10 mouse cellular contexts compared by ENCODE assay signal in the genomic region with DNA sequence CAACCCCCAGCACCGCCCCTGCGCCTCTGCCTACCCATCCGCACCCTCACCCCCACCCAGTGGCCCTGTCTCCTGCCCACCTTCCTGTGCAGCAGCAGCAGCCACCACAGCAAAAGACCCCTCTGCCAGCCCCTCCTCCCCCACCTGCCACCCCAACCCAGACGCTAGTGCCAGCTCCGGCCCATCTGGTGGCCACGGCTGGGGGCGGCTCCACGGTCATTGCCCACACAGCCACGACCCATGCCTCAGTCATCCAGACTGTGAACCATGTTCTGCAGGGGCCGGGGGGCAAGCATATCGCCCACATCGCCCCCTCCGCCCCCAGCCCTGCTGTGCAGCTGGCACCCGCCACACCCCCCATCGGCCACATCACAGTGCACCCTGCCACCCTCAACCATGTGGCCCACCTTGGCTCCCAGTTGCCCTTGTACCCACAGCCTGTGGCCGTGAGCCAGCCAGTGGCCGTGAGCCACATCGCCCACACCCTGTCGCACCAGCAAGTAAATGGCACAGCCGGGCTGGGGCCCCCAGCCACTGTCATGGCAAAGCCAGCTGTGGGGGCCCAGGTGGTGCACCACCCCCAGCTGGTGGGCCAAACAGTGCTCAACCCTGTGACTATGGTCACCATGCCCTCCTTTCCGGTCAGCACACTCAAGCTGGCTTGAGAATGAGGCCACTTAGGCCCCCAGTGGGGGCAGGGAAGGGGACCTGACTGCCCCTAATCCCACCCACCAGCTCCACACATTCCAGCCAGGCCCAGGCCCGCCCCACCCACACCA. TPM values are rescaled to one million over a fixed set of nuclear protein-coding genes. Genes with fewer than 3 reads are reported as not detected.
DNase-seq lines count a peak whose midpoint lies in the region; ATAC-seq and TF ChIP-seq lines count a peak whose summit lies in the region.
"Had no signal": no experiment of that assay in that cellular context is flagged by ENCODE, and none has a peak within 500 bp of the region (broad histone marks: within the 10 kb centered on the region; RNA-seq: fewer than 3 reads in every experiment).

No protein-coding gene starts in this region.

- peaks cover 35% of the 10 kb centered on the region for H3K4me1 ChIP-seq in heart, embryonic 11.5 days (ENCODE audit: control insufficient read depth, insufficient read depth, low read length)
- H3K4me1 ChIP-seq in lung, embryonic 16.5 days (replicated peaks; ENCODE audit: control insufficient read depth, insufficient read depth, low read length) = peaks cover 15% of the 10 kb centered on the region
- peaks cover 8% of the 10 kb centered on the region; the same call in 1 of the 2 replicates for H3K4me1 ChIP-seq in lung, postnatal 0 days (ENCODE audit: insufficient read depth, low read depth, low read length)
- H3K4me1 ChIP-seq in limb, embryonic 12.5 days (replicated peaks) = peaks cover 22% of the 10 kb centered on the region

- DNase-seq in heart, postnatal 14 days = no peak
- DNase-seq in lung, postnatal 0 days (ENCODE audit: low spot score) = no peak
- DNase-seq in cerebellum, postnatal 10 days = peak; percentile 80 to 89
- no peak for DNase-seq in layer of hippocampus, postnatal 10 days (ENCODE audit: low spot score in 2 of 2)
- no peak for DNase-seq in urinary bladder, postnatal 4 days (ENCODE audit: low spot score in 2 of 2)
- DNase-seq: right cerebral cortex, postnatal 4 days had no signal

- no peak for TF ChIP-seq CTCF in lung, postnatal 0 days (IDR thresholded peaks at IDR 0.05)

- H3K36me3 ChIP-seq in heart, embryonic 11.5 days (ENCODE audit: control insufficient read depth, insufficient read depth, low read length) = peaks cover 10% of the 10 kb centered on the region; the same call in 1 of the 2 replicates
- H3K36me3 ChIP-seq in lung, embryonic 16.5 days (ENCODE audit: control insufficient read depth, insufficient read depth, low read length) = peaks cover 6% of the 10 kb centered on the region; the same call in 1 of the 2 replicates
- peaks cover 12% of the 10 kb centered on the region; the same call in 1 of the 2 replicates for H3K36me3 ChIP-seq in lung, postnatal 0 days (ENCODE audit: insufficient read depth, low read length)
- H3K36me3 ChIP-seq in limb, embryonic 12.5 days = peaks cover 58% of the 10 kb centered on the region

- 89% methylated on average over 22 of the region's 22 CpGs for WGBS in heart, embryonic 11.5 days (ENCODE audit: insufficient replicate concordance)
- 83% methylated on average over 19 of the region's 22 CpGs for WGBS in lung, embryonic 16.5 days
- 87% methylated on average over 15 of the region's 22 CpGs for WGBS in lung, postnatal 0 days
- 87% methylated on average over 22 of the region's 22 CpGs for WGBS in limb, embryonic 12.5 days

- no peak for TF ChIP-seq EP300 in lung, postnatal 0 days (IDR thresholded peaks at IDR 0.05)

- peak overlapping the region; percentile 54; the same call in 1 of the 2 replicates for H3K27ac ChIP-seq in heart, embryonic 11.5 days (ENCODE audit: low read depth, low read length)
- H3K27ac ChIP-seq in lung, embryonic 16.5 days (ENCODE audit: low read length) = peak overlapping the region; percentile 33; the same call in 1 of the 2 replicates
- H3K27ac ChIP-seq in lung, postnatal 0 days (ENCODE audit: low read length) = no peak overlapping the region
- H3K27ac ChIP-seq in limb, embryonic 12.5 days = 0 out of 2 replicates have a peak overlapping the region, but pooled peaks have one; percentile 25
- H3K27ac ChIP-seq: lung, embryonic 15.5 days had no signal

- intact Hi-C loops in heart, postnatal 14 days (cut with DNase I) = loop anchor here (10.0 kb wide), 1 partner anchor 208 kb away; no protein-coding TSS in a partner anchor

- ATAC-seq in heart, embryonic 11.5 days (replicated peaks; ENCODE audit: insufficient number of reproducible peaks, low FRiP score, low TSS enrichment) = no peak
- no peak for ATAC-seq in lung, embryonic 16.5 days (ENCODE audit: low read depth)
- no peak for ATAC-seq in lung, postnatal 0 days
- no peak for ATAC-seq in limb, embryonic 12.5 days (ENCODE audit: insufficient number of reproducible peaks, insufficient read depth, low FRiP score, low TSS enrichment, low read depth)

- no peak overlapping the region for H3K4me2 ChIP-seq in heart, embryonic 11.5 days
- H3K4me2 ChIP-seq in lung, embryonic 16.5 days (ENCODE audit: low read depth, low read length) = no peak overlapping the region
- H3K4me2 ChIP-seq in lung, postnatal 0 days (replicated peaks; ENCODE audit: low read depth, low read length) = no peak overlapping the region
- no peak overlapping the region for H3K4me2 ChIP-seq in limb, embryonic 12.5 days
- H3K4me2 ChIP-seq: lung, embryonic 15.5 days had no signal

- no peak overlapping the region for H3K4me3 ChIP-seq in heart, embryonic 11.5 days (ENCODE audit: low read depth, low read length)
- H3K4me3 ChIP-seq in lung, embryonic 16.5 days (ENCODE audit: low read length) = no peak overlapping the region
- H3K4me3 ChIP-seq in lung, postnatal 0 days (ENCODE audit: low read depth, low read length) = no peak overlapping the region
- no peak overlapping the region for H3K4me3 ChIP-seq in limb, embryonic 12.5 days (replicated peaks)
- H3K4me3 ChIP-seq: lung, embryonic 15.5 days had no signal

- H3K27me3 ChIP-seq in heart, embryonic 11.5 days (ENCODE audit: control insufficient read depth, insufficient read depth, low read length) = no peaks in the 10 kb centered on the region
- H3K27me3 ChIP-seq in lung, embryonic 16.5 days (ENCODE audit: control insufficient read depth, insufficient read depth, low read depth, low read length) = no peaks in the 10 kb centered on the region
- no peaks in the 10 kb centered on the region for H3K27me3 ChIP-seq in lung, postnatal 0 days (replicated peaks; ENCODE audit: insufficient read depth, low read length)
- H3K27me3 ChIP-seq in limb, embryonic 12.5 days = no peaks in the 10 kb centered on the region
- H3K27me3 ChIP-seq: lung, embryonic 15.5 days had no signal

- no peaks in the 10 kb centered on the region for H3K9me3 ChIP-seq in heart, embryonic 11.5 days (replicated peaks; ENCODE audit: control insufficient read depth, low read length)
- 0 out of 2 replicates have a peak, but pooled peaks cover 3% of the 10 kb centered on the region for H3K9me3 ChIP-seq in lung, embryonic 16.5 days (ENCODE audit: control insufficient read depth, low read length)
- no peaks in the 10 kb centered on the region for H3K9me3 ChIP-seq in lung, postnatal 0 days (ENCODE audit: low read length)
- H3K9me3 ChIP-seq in limb, embryonic 12.5 days = 0 out of 2 replicates have a peak, but pooled peaks cover 3% of the 10 kb centered on the region
- H3K9me3 ChIP-seq: lung, embryonic 15.5 days had no signal

- H3K9ac ChIP-seq in heart, embryonic 11.5 days (ENCODE audit: low read depth, low read length) = peak overlapping the region; percentile 39; the same call in 1 of the 2 replicates
- peak overlapping the region; percentile 18; the same call in 1 of the 2 replicates for H3K9ac ChIP-seq in lung, embryonic 16.5 days (ENCODE audit: low read length)
- no peak overlapping the region for H3K9ac ChIP-seq in lung, postnatal 0 days (replicated peaks; ENCODE audit: low read depth)
- H3K9ac ChIP-seq in limb, embryonic 12.5 days (replicated peaks) = no peak overlapping the region
- H3K9ac ChIP-seq: lung, embryonic 15.5 days had no signal

RNA-seq across cellular contexts. Expression of a gene that starts 12.1 kb away (rescaled TPM):
- polyA plus RNA-seq in heart, embryonic 11.5 days (2014; fragmentation: Nextera tagmentation; extraction: Ambion mirVana) = 2.7 and 3.5 TPM in 2 replicates
- total RNA-seq in heart, postnatal 14 days (2021) = 10 to 100 TPM; 10.5 to 11.6 TPM
- 3.0 and 3.1 TPM in 2 replicates for polyA plus RNA-seq in lung, embryonic 16.5 days (2015; fragmentation: Nextera tagmentation; extraction: Ambion mirVana)
- 4.7 and 4.9 TPM in 2 replicates for polyA plus RNA-seq in lung, postnatal 0 days (2015; fragmentation: Nextera tagmentation; extraction: Ambion mirVana)
- polyA plus RNA-seq in limb, embryonic 12.5 days (2016; fragmentation: Nextera tagmentation; extraction: Ambion mirVana) = 4.4 and 5.7 TPM in 2 replicates
- total RNA-seq in layer of hippocampus, postnatal 10 days (2021) = 10 to 100 TPM; 31.9 to 34.6 TPM

RNA-seq across cellular contexts. Expression of a gene that starts 54.0 kb away (rescaled TPM):
- 3.9 and 5.5 TPM in 2 replicates for polyA plus RNA-seq in heart, embryonic 11.5 days (2014; fragmentation: Nextera tagmentation; extraction: Ambion mirVana)
- total RNA-seq in heart, postnatal 14 days (2021) = 1 to 10 TPM; 7.0 to 7.3 TPM
- polyA plus RNA-seq in lung, embryonic 16.5 days (2015; fragmentation: Nextera tagmentation; extraction: Ambion mirVana) = 3.4 and 4.2 TPM in 2 replicates
- 2.5 and 2.6 TPM in 2 replicates for polyA plus RNA-seq in lung, postnatal 0 days (2015; fragmentation: Nextera tagmentation; extraction: Ambion mirVana)
- 5.2 and 5.9 TPM in 2 replicates for polyA plus RNA-seq in limb, embryonic 12.5 days (2016; fragmentation: Nextera tagmentation; extraction: Ambion mirVana)
- total RNA-seq in layer of hippocampus, postnatal 10 days (2021) = 10 to 100 TPM; 69.9 to 76.1 TPM

RNA-seq across cellular contexts. Expression of a gene that starts 55.0 kb away (rescaled TPM):
- polyA plus RNA-seq in heart, embryonic 11.5 days (2014; fragmentation: Nextera tagmentation; extraction: Ambion mirVana) = 34.0 and 40.6 TPM in 2 replicates
- total RNA-seq in heart, postnatal 14 days (2021) = 10 to 100 TPM; 13.5 to 14.2 TPM
- 32.3 and 34.3 TPM in 2 replicates for polyA plus RNA-seq in lung, embryonic 16.5 days (2015; fragmentation: Nextera tagmentation; extraction: Ambion mirVana)
- 11.4 and 12.7 TPM in 2 replicates for polyA plus RNA-seq in lung, postnatal 0 days (2015; fragmentation: Nextera tagmentation; extraction: Ambion mirVana)
- 45.2 and 46.5 TPM in 2 replicates for polyA plus RNA-seq in limb, embryonic 12.5 days (2016; fragmentation: Nextera tagmentation; extraction: Ambion mirVana)
- 10 to 100 TPM; 40.1 to 43.2 TPM for total RNA-seq in layer of hippocampus, postnatal 10 days (2021)

Comparison
In these comparisons a context has a peak if more than half of its experiments do, and no peak if none do; other contexts are left out.
1. H3K9ac ChIP-seq: peak in heart, embryonic 11.5 days (single experiment) and lung, embryonic 16.5 days (single experiment); none in lung, postnatal 0 days (single experiment) and limb, embryonic 12.5 days (single experiment).
2. DNase-seq: peak in cerebellum, postnatal 10 days (2 of 2); none in heart, postnatal 14 days (0 of 2), lung, postnatal 0 days (single experiment), layer of hippocampus, postnatal 10 days (0 of 2) and urinary bladder, postnatal 4 days (0 of 2).